Mouse (Mus musculus): ENCODE measurements around the gene Gm45785.

The Gm45785 gene

GRCm38 (mm10) chr7:140828171-140828881, 27.8 kb downstream of the Gm45785 start:
- DNase-seq, result no peak

- DNase-seq, result no peak
Measured at GRCm38 (mm10) chr7:140822731-140823130, 33.4 kb downstream of the Gm45785 start.

GRCm38 (mm10) chr7:140821653-140822329, 34.3 kb downstream of the Gm45785 start, which contains the start of gene Zfp941:
Gene Zfp941, minus strand, starts transcription at chr7:140822178.
- DNase-seq, result no peak

- DNase-seq, result no peak
Measured at GRCm38 (mm10) chr7:140821305-140821652, 34.9 kb downstream of the Gm45785 start.

GRCm38 (mm10) chr7:140820173-140820572, 36.0 kb downstream of the Gm45785 start:
- no peak for DNase-seq

- no peak for DNase-seq
Measured at GRCm38 (mm10) chr7:140812850-140813249, 43.3 kb downstream of the Gm45785 start.

GRCm38 (mm10) chr7:140811714-140812113, 44.4 kb downstream of the Gm45785 start:
- no peak for DNase-seq

- peak; percentile 8 for DNase-seq
Measured at GRCm38 (mm10) chr7:140810496-140810895, 45.6 kb downstream of the Gm45785 start.

- peak; percentile 51 for DNase-seq
Measured at GRCm38 (mm10) chr7:140805704-140806103, 50.4 kb downstream of the Gm45785 start.

- DNase-seq, result no peak
Measured at GRCm38 (mm10) chr7:140802629-140803028, 53.5 kb downstream of the Gm45785 start.

- DNase-seq, result no peak
Measured at GRCm38 (mm10) chr7:140798212-140798611, 57.9 kb downstream of the Gm45785 start.

GRCm38 (mm10) chr7:140797619-140798018, 58.5 kb downstream of the Gm45785 start:
- no peak for DNase-seq

- no peak for DNase-seq
Measured at GRCm38 (mm10) chr7:140793541-140793940, 62.6 kb downstream of the Gm45785 start.

- no peak for DNase-seq
Measured at GRCm38 (mm10) chr7:140788053-140788435, 68.1 kb downstream of the Gm45785 start.

- DNase-seq, result no peak
Measured at GRCm38 (mm10) chr7:140787406-140788052, 68.6 kb downstream of the Gm45785 start, which contains the start of gene Syce1. Gene Syce1, minus strand, starts transcription at chr7:140787852.

- no peak for DNase-seq
Measured at GRCm38 (mm10) chr7:140780548-140780947, 75.6 kb downstream of the Gm45785 start.

All from thymus, postnatal 25 days (tissue).